Mouse (Mus musculus) heart, postnatal 0 days (tissue): ENCODE data around the gene Id1.

Experiments used
- CTCF ChIP-seq: IDR thresholded peaks from 2 replicates; pipeline ENCODE4 v1.5.1; 2016; ENCODE audit warnings: antibody characterized with exemption, control low read depth, low read depth
- EP300 ChIP-seq: IDR thresholded peaks from 2 replicates; pipeline ENCODE4 v1.6.1; 2016; ENCODE audit warnings: antibody characterized with exemption, low read depth

- TF ChIP-seq CTCF (no peak), EP300 (no peak)
Observed at GRCm38 (mm10) chr2:152775357-152775756, 39.3 kb downstream of the Id1 start.
